Mouse (Mus musculus): ENCODE measurements at regions not wholly inside any gene's neighbourhood (a gene's known extent, or its start where the extent isn't known, plus 50 kb on each side); places are given as distances from the start of the nearest gene placed in this dataset.

DNA sequence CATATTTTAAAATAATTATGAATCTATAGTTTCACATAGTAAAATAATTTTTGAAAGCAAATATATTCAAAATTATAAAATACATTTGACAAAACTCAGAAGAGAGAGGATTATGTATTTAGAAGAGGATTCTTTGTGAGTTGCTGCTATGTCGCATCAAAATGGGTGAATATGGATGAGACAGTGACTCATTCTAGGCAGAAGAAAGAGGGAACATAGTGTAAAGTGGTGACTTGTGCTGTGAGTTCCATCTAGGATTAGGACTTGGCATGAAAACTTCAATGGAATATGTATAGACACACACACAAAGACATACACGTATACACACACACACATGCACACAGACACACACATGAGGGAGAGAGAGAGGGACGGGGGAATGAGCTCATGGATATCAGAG, 591.0 kb downstream of the Kctd8 start:
- TF ChIP-seq POLR2A (IDR thresholded peaks at IDR 0.05; ENCODE audit: extremely low read depth, insufficient read depth, low read length) (no peak), CTCF (IDR thresholded peaks at IDR 0.05; ENCODE audit: low read depth, low read length) (no peak)

Data from liver, adult 2 months (tissue).